Mouse (Mus musculus) gastrocnemius, adult 2 months (tissue): ENCODE results near the gene Rap1b. TPM values are rescaled to one million over a fixed set of nuclear protein-coding genes. Genes with fewer than 3 reads are reported as not detected.

Experiments used
- DNase-seq: peaks from one replicate; pipeline ENCODE4 v3.0.0; 2022
- H3K27ac ChIP-seq: fragments of 200-600 bp; 2 replicates; pipeline ENCODE4 v1.8.1; 2022; ENCODE audit warnings: mild to moderate bottlenecking
- H3K4me3 ChIP-seq: fragments of 200-600 bp; 2 replicates; pipeline ENCODE4 v1.8.1; 2022; ENCODE audit warnings: mild to moderate bottlenecking, moderate library complexity
- CTCF ChIP-seq: fragments of 200-600 bp; IDR thresholded peaks from 2 replicates; pipeline ENCODE4 v1.8.1; 2022; ENCODE audit warnings: antibody characterized with exemption, mild to moderate bottlenecking, moderate library complexity
- intact Hi-C: fragments of 180-260 bp; cut with DNase I; formaldehyde crosslinking; loops from one replicate; pipeline ENCODE4 v1.15.1; 2025
- total RNA-seq, 2 experiments: library from RNA; stranded (reverse); gene quantifications; 2 replicates each; pipeline ENCODE4 v1.2.3; 2021

Rap1b gene
- total RNA-seq, 2 experiments from 2014 or later: 18.6 to 26.4 TPM

DNA sequence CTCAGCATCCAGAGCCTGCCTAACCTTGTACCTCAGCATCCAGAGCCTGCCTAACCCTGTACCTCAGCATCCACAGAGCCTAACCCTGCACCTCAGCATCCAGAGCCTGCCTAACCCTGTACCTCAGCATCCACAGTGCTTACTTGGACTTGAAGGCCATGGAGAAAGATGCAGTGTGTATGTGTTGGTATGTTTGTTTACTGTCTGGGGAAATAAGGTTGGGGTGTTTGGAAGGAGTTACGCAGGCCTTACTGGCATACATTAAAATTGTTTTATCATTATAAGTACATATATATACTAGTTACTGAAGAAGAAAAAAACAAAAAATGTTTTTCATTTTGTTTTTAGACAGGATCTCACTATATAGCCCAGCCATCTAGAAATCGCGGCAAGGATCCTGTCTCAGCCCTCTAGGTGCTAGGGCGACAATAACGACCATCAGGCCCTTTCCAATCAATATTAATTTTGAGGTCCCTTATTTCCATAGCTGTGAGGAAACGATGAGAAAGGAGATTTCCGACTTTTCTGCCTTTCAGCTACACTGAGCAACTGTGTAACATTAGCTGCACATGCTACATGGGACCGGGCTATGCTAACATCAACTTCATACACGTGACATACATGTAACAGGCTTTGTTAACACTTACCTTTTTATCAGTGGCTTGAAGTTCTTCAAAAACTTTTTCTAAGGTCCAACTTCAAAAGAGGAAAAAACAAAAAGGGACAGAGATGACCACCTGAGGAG is 76.1 kb downstream of the Rap1b start:
- Histone ChIP-seq H3K4me3 (no peak overlapping the region), H3K27ac (no peak overlapping the region)
- intact Hi-C loops: no loop called here
- DNase-seq: no peak
- no peak for TF ChIP-seq CTCF

DNA sequence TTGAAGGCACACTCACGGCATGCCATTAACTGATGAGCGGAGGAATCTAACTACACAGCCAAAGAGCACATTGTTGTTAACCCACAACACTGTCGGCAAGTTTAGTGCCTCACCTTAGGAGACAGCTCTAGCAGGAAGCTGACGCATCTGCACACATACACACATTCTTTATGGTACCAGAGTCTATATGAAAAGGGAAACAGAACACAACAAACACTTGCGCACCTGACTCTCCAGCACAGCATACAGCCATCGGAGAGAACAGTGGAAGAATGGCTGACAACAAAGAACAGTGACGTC is 77.7 kb downstream of the Rap1b start:
- H3K4me3 ChIP-seq: no peak overlapping the region
- TF ChIP-seq CTCF: no peak
- no peak for DNase-seq
- intact Hi-C loops: no loop called here
- no peak overlapping the region for H3K27ac ChIP-seq

DNA sequence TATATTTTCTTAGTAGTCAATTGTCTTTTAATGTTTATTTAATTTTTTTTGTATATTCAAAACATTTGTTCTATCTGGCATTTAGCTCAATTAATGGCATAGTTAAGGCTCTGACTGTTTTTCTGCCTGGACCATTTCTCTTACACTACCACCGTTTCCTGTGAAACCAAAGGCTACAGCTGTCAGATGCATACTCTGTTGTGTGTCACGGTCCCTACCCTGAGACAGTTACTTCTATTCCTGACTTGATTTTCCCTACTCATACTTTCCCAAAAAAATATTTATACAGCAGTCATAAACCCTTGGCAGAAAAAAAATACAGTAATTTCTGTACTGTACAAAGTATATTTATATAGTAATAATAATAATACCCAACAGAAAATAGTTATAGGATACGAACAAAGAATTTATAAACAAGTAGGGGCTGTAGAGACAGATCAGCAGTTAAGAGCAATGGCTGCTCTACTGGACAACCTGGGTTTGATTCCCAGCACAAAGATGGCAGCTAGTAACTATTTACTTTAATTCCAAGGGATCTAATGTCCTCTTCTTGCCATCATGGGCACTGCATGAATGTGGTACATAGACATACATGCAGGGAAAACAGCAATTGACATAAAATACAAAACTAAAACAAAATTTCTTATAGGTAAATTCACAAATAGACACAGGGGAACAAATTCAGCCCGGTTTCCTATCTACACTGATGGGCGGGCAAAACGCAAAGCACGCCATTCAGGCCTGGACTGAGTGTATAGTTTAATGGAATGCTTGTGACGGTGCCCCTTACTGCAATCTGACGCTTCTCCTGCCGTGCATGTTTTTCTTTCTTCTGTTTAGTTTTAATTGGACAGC is 78.3 kb downstream of the Rap1b start:
- no peak overlapping the region for H3K4me3 ChIP-seq
- intact Hi-C loops: no loop called here
- TF ChIP-seq CTCF: no peak
- H3K27ac ChIP-seq: no peak overlapping the region
- no peak for DNase-seq

DNA sequence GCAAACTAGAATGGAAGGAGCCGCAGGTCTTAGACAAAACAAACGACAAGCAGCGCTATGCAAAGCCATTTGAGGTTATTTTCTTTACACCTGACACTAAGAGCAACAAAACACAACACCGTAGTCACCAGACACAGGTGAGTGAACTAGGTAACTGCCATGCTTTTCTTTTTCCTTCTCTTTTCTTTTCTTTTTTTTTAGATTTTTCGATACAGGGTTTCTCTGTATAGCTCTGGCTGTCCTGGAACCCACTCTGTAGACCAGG is 79.0 kb downstream of the Rap1b start:
- Histone ChIP-seq H3K4me3 (no peak overlapping the region), H3K27ac (no peak overlapping the region)
- DNase-seq: no peak
- no peak for TF ChIP-seq CTCF
- intact Hi-C loops: no loop called here

DNA sequence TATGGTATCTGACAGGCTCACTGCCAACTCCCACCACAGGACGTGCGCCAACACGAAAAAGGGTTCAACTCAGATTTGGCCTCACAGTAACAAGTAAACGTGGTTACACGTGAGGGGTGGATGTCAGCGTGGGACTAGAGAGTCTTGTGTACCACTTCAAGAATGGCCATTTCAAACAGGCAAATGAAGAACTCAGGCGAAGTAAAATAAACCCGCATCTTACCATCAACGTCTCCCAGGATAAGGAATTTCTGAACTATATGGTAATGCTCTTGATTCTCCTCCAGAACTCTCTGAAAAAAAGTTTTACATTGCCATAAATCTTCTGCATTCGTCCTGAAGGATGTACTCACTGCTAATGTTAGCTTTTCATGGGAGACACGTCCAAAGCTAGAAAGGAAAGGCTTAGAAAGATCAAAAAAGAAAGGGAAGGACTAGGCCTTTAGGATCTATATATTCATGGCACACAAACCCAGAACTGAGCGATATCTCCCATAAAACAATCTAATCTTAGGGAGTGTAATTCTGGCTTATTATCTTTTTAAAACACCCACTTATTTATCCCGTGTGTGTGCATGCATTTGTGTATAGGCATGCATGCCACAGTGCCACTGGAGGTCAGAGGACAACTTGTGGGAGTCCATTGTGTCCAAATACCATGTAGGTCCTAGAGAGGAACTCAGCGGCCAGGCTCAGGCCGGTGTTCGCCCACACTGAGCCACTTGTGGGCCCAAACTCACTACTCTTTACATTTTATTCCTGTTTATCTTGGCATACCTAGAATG is 79.5 kb downstream of the Rap1b start:
- intact Hi-C loops: no loop called here
- no peak for DNase-seq
- Histone ChIP-seq H3K27ac (no peak overlapping the region), H3K4me3 (no peak overlapping the region)
- no peak for TF ChIP-seq CTCF

- H3K27ac ChIP-seq: no peak overlapping the region
- DNase-seq: no peak
- TF ChIP-seq CTCF: no peak
- intact Hi-C loops: no loop called here
- H3K4me3 ChIP-seq: no peak overlapping the region
These were observed 80.5 kb downstream of the Rap1b start for GRCm38 (mm10) chr10:117765116-117765894.

- Histone ChIP-seq H3K27ac (no peak overlapping the region), H3K4me3 (no peak overlapping the region)
- no peak for TF ChIP-seq CTCF
- intact Hi-C loops: no loop called here
- no peak for DNase-seq
These were observed 81.2 kb downstream of the Rap1b start for GRCm38 (mm10) chr10:117764598-117764997.

Other genes starting within 250 kb of the Rap1b start
- gene Cpm, start 216.5 kb downstream of the Rap1b start, total RNA-seq: 1 to 10 TPM; 2.2 to 2.9 TPM
- 10 to 100 TPM; 49.2 to 49.8 TPM for gene Mdm2, start 135.3 kb downstream of the Rap1b start, total RNA-seq
- 1 to 10 TPM; 4.6 to 5.1 TPM for gene Slc35e3, start 99.7 kb downstream of the Rap1b start, total RNA-seq
- gene Nup107, start 53.3 kb downstream of the Rap1b start, total RNA-seq: 1 to 10 TPM; 5.8 to 6.6 TPM